Mouse (Mus musculus) lung, adult 2 months (tissue): ENCODE data around the gene 1700086D15Rik. TPM values are rescaled to one million over a fixed set of nuclear protein-coding genes. Genes with fewer than 3 reads are reported as not detected.

Source experiments
- DNase-seq: peaks from one replicate; pipeline ENCODE4 v3.0.0; 2022
- H3K4me1 ChIP-seq: fragments of 200-500 bp; 2 replicates; pipeline ENCODE4 v1.6.1; 2011; ENCODE audit warnings: low read length; ENCODE audit not compliant: control insufficient read depth, insufficient read depth
- H3K4me3 ChIP-seq: fragments of 200-500 bp; replicated peaks from 2 replicates; pipeline ENCODE3; 2011; ENCODE audit warnings: low read depth, mild to moderate bottlenecking, control low read depth, low read length; ENCODE audit errors: extremely low read depth
- CTCF ChIP-seq: fragments of 200-500 bp; IDR thresholded peaks from 2 replicates; pipeline ENCODE4 v1.5.1; 2011; ENCODE audit warnings: mild to moderate bottlenecking, low read length, control low read depth; ENCODE audit not compliant: insufficient read depth
- POLR2A ChIP-seq: fragments of 200-500 bp; IDR thresholded peaks from 2 replicates; pipeline ENCODE4 v1.6.1; 2011; ENCODE audit warnings: low read depth, mild to moderate bottlenecking, control low read depth, low read length, borderline replicate concordance; ENCODE audit errors: extremely low read depth
- WGBS: fragments of 180-500 bp; shearing (Covaris S2); methylation state at CpG from one replicate; pipeline ENCODE4 v1.1.7; 2018; 5-methylcytosine and 5-hydroxymethylcytosine counted together
- polyA plus RNA-seq: library from polyadenylated mRNA; depleted of rRNA; stranded (reverse); fragments of >200 nt; gene quantifications from 2 replicates; pipeline ENCODE4 v1.2.3, GENCODE M21; 2012; rRNA removed

The 1700086D15Rik gene
- polyA plus RNA-seq, 1 experiment = 0.32 TPM

DNA sequence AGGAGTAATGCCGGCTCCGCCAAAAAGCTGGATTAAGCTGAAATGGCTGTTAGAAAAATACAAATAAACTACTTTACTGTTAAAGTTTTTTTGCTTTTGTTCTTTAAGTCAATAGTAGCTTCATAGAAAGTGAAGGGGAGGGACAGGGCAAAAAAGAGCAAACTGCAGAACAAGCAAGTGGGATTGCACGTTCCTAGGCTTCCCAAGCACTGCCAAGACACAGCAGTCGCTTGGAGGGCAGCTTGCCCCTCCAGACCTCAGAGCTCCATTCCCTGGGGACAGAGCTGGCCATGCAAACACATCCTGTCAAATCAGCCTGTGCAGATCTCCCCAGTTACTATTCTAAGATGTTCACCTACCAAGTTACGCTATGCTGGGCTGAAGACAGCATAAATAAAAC lies 48.0 kb downstream of the 1700086D15Rik start:
- 70% methylated on average over 5 of the region's 5 CpGs for WGBS
- no peak for DNase-seq
- no peak overlapping the region for H3K4me3 ChIP-seq
- no peaks in the 10 kb centered on the region; the same call in 1 of the 2 replicates for H3K4me1 ChIP-seq
- TF ChIP-seq POLR2A (no peak), CTCF (no peak)

- Histone ChIP-seq H3K4me3 (no peak overlapping the region), H3K4me1 (no peaks in the 10 kb centered on the region)
- no peak for DNase-seq
- 80% methylated on average over 10 of the region's 10 CpGs for WGBS
- TF ChIP-seq CTCF = no peak
- no peak for TF ChIP-seq POLR2A
These were observed 49.6 kb downstream of the 1700086D15Rik start for GRCm38 (mm10) chr11:65110058-65110457.

DNA sequence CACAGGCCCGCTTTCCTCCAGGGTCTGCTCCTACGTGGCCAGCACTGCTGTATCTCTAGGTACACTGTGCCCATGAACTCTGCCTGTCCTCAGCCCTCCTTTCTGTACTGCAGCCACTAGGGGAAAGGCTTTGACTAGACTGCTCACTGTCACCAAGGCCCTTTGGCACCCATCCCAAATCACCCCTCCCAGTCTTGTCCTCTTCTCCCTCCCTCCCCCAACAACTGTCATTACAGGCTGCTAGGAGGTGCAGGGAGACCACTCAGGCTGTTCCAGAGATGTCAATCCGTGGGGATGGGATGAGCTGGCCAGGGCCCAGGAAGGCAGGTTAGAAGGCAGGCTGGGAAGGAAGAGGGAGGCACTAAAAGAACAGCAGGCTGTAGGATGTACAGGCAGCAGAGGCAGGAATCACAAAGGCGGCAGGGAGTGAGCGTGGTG lies 51.9 kb downstream of the 1700086D15Rik start:
- DNase-seq = no peak
- TF ChIP-seq CTCF (no peak), POLR2A (no peak)
- WGBS = 60% methylated on average over 5 of the region's 5 CpGs
- Histone ChIP-seq H3K4me3 (no peak overlapping the region), H3K4me1 (no peaks in the 10 kb centered on the region)

GRCm38 (mm10) chr11:65107151-65107550 lies 52.5 kb downstream of the 1700086D15Rik start:
- TF ChIP-seq POLR2A = no peak
- no peak for TF ChIP-seq CTCF
- no peak for DNase-seq
- no peaks in the 10 kb centered on the region for H3K4me1 ChIP-seq
- H3K4me3 ChIP-seq = no peak overlapping the region
- WGBS = 80% methylated on average over 4 of the region's 4 CpGs

- Histone ChIP-seq H3K4me1 (no peaks in the 10 kb centered on the region), H3K4me3 (no peak overlapping the region)
- TF ChIP-seq CTCF (no peak), POLR2A (no peak)
- DNase-seq = no peak
- WGBS = 74% methylated on average over 3 of the region's 3 CpGs
These were observed 55.6 kb downstream of the 1700086D15Rik start for GRCm38 (mm10) chr11:65104076-65104475.

Other genes with a start within 250 kb of the 1700086D15Rik start
- 12.8 and 13.5 TPM in 2 replicates for gene Elac2, start 180.9 kb downstream of the 1700086D15Rik start, polyA plus RNA-seq
- 28.1 and 32.6 TPM in 2 replicates for gene Arhgap44, start 3.1 kb upstream of the 1700086D15Rik start, polyA plus RNA-seq
- 2.7 and 3.1 TPM in 2 replicates for gene Myocd, start 110.1 kb upstream of the 1700086D15Rik start, polyA plus RNA-seq